Mouse (Mus musculus) intestine, embryonic 16.5 days (tissue): Measurements from ENCODE around the gene Cfap44. TPM values are rescaled to one million over a fixed set of nuclear protein-coding genes. Genes with fewer than 3 reads are reported as not detected.

Experiments
- ATAC-seq: fragments of 200-750 bp; cut with Nextera tagmentation; 2 replicates; pipeline ENCODE4 v1.8.0; 2017; ENCODE audit warnings: moderate TSS enrichment, moderate library complexity
- H3K27ac ChIP-seq: fragments of 300-500 bp; sonication (generic); 2 replicates; pipeline ENCODE4 v1.5.1; 2014; ENCODE audit warnings: mild to moderate bottlenecking, low read length
- H3K27me3 ChIP-seq: fragments of 300-500 bp; sonication (generic); replicated peaks from 2 replicates; pipeline ENCODE4 v1.6.1; 2014; ENCODE audit warnings: low read length, control low read depth, mixed read lengths; ENCODE audit not compliant: control insufficient read depth, insufficient read depth
- H3K36me3 ChIP-seq: fragments of 300-500 bp; sonication (generic); 2 replicates; pipeline ENCODE4 v1.6.1; 2014; ENCODE audit warnings: low read length, control low read depth; ENCODE audit not compliant: control insufficient read depth, insufficient read depth
- H3K4me1 ChIP-seq: fragments of 300-500 bp; sonication (generic); 2 replicates; pipeline ENCODE4 v1.6.1; 2014; ENCODE audit warnings: low read length, control low read depth, mixed read lengths; ENCODE audit not compliant: control insufficient read depth, insufficient read depth
- H3K4me2 ChIP-seq: fragments of 300-500 bp; sonication (generic); 2 replicates; pipeline ENCODE4 v1.6.1; 2014; ENCODE audit warnings: low read depth, low read length, control low read depth
- H3K4me3 ChIP-seq: fragments of 300-500 bp; sonication (generic); 2 replicates; pipeline ENCODE4 v1.5.1; 2014; ENCODE audit warnings: mild to moderate bottlenecking, low read length
- H3K9ac ChIP-seq: fragments of 300-500 bp; sonication (generic); 2 replicates; pipeline ENCODE4 v1.6.1; 2014; ENCODE audit warnings: low read depth, low read length
- H3K9me3 ChIP-seq: fragments of 300-500 bp; sonication (generic); 2 replicates; pipeline ENCODE4 v1.6.1; 2016; ENCODE audit warnings: low read length, control low read depth; ENCODE audit not compliant: control insufficient read depth
- WGBS: fragments of 180-500 bp; shearing (Covaris S2); extraction: QIAGEN DNeasy Blood & Tissue Kit; methylation state at CpG from one replicate; pipeline ENCODE4 v1.1.7; 2014; 5-methylcytosine and 5-hydroxymethylcytosine counted together
- polyA plus RNA-seq: library from polyadenylated mRNA; unstranded; fragments of >200 nt; fragmentation: Nextera tagmentation; extraction: Ambion mirVana; gene quantifications from 2 replicates; pipeline ENCODE4 v1.2.1, GENCODE M21; 2015

The Cfap44 gene
- polyA plus RNA-seq, 1 experiment from 2014 or later: 0.10 TPM

DNA sequence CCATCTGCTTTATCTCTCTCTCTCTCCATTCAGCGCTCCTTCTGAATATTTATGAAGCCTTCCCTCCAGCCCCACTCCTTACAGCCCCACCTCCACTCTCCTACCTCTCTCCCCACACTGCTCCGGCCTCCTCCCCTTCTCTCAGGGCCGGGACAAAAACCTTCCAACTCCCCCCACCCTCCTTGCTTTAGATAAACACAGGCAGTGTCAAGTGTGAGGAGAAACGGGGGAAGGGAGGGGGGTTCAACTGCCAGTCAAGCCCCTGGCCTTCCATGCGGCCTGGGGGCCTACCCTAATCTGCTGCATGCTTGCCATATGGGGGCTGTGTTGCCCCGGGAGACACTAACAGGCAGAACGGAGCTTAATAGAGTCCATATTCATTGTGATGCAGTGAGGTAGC lies 136.2 kb downstream of the Cfap44 start:
- ATAC-seq: peak; percentile 60; the same call in 1 of the 2 replicates
- H3K4me3 ChIP-seq: peak overlapping the region; percentile 11; the same call in 1 of the 2 replicates

GRCm38 (mm10) chr16:44531239-44531797 lies 136.7 kb downstream of the Cfap44 start:
- WGBS: 50% methylated on average over 12 of the region's 12 CpGs
- no peaks in the 10 kb centered on the region for H3K27me3 ChIP-seq
- no peaks in the 10 kb centered on the region for H3K9me3 ChIP-seq
- no peaks in the 10 kb centered on the region for H3K36me3 ChIP-seq
- no peak overlapping the region; the same call in 1 of the 2 replicates for H3K4me3 ChIP-seq
- peaks cover 18% of the 10 kb centered on the region for H3K4me1 ChIP-seq
- H3K27ac ChIP-seq: no peak overlapping the region
- H3K9ac ChIP-seq: no peak overlapping the region
- peak overlapping the region; percentile 33 for H3K4me2 ChIP-seq
- ATAC-seq: 0 out of 2 replicates have a peak, but pooled peaks have one; percentile 35

More for the DNA sequence above, 136.2 kb downstream of the Cfap44 start:
- Histone ChIP-seq H3K27ac (peak overlapping the region; percentile 41; the same call in 1 of the 2 replicates), H3K4me1 (peaks cover 18% of the 10 kb centered on the region), H3K27me3 (no peaks in the 10 kb centered on the region), H3K9me3 (no peaks in the 10 kb centered on the region), H3K36me3 (no peaks in the 10 kb centered on the region), H3K9ac (peak overlapping the region; percentile 43; the same call in 1 of the 2 replicates), H3K4me2 (peak overlapping the region; percentile 33)
- 7% methylated on average over 7 of the region's 7 CpGs for WGBS

Other genes starting within 250 kb of the Cfap44 start
- gene Usf3, start 221.6 kb upstream of the Cfap44 start, polyA plus RNA-seq: 2.0 and 2.3 TPM in 2 replicates
- 1.2 and 1.3 TPM in 2 replicates for gene Sidt1, start 61.6 kb upstream of the Cfap44 start, polyA plus RNA-seq
- 16.0 and 17.5 TPM in 2 replicates for gene Spice1, start 47.7 kb upstream of the Cfap44 start, polyA plus RNA-seq
- gene Boc, start 164.1 kb downstream of the Cfap44 start, polyA plus RNA-seq: 8.3 and 8.8 TPM in 2 replicates